Mouse (Mus musculus) adrenal gland, postnatal 36 days (tissue): ENCODE data around the gene Cmip. TPM values are rescaled to one million over a fixed set of nuclear protein-coding genes. Genes with fewer than 3 reads are reported as not detected.
A peak's percentile ranks its signal among the peaks of the same experiment; 100 is the strongest.

Experiments used
- DNase-seq, 2 experiments: peaks; one replicate each; pipeline ENCODE4 v3.0.0; 2021; ENCODE audit warnings: mixed read lengths in 1 of 2
- total RNA-seq, 2 experiments: library from RNA; stranded (reverse); gene quantifications; 2 replicates each; pipeline ENCODE4 v1.2.3; 2021

The Cmip gene
- total RNA-seq, 2 experiments from 2014 or later, result 122 to 129 TPM

- no peak for DNase-seq
Observed at GRCm38 (mm10) chr8:117464525-117464924, 207.7 kb downstream of the Cmip start.

DNA sequence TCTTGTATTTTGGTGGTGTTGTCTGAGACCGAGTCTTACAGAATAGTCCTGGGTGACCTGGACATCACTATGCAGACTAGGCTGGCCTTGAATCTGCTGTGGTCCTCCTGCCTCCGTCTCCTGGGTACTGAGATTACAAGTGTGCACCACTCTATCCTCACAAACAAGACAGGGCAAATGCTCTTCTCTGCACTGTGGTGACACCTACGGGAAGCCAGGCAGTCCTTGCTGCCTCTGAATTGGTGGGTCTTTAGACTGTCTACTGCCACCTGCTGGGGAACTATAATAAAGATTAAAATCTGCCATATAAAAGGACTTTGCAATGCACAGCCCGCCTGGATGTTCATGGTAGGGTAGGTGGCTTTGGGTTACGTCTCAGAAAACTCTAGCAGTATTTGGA is 208.4 kb downstream of the Cmip start:
- peak; percentile 60 to 73 for DNase-seq

GRCm38 (mm10) chr8:117467466-117467865 is 210.6 kb downstream of the Cmip start:
- DNase-seq, result no peak

GRCm38 (mm10) chr8:117469431-117470341 is 212.8 kb downstream of the Cmip start:
- DNase-seq, result no peak

DNA sequence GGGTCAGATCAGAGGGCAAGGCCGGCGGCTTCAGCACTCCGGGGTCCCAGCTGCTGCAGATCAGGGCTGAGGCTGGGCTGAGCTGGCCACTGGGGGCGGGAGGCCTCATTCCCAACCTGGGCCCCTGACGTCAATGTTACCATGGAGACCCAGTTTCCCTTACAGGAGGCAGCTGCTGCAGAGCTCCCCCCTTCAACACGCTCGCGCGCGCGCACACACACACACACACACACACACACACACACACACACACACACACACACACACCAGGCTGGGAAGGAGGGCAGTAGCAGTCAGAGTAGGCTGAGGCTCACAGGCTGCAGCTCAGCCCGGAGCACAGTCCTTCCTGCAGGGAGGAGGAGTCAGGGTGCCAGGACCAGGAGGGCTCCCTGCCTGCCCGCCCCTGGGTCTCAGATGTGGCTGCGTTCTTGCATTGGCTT is 213.5 kb downstream of the Cmip start:
- DNase-seq, result peak; percentile 74 to 78

GRCm38 (mm10) chr8:117471174-117471573 is 214.3 kb downstream of the Cmip start:
- DNase-seq, result peak; percentile 65 to 82

- no peak for DNase-seq
Observed at GRCm38 (mm10) chr8:117471655-117472054, 214.8 kb downstream of the Cmip start.

GRCm38 (mm10) chr8:117472332-117472731 is 215.5 kb downstream of the Cmip start:
- no peak for DNase-seq

GRCm38 (mm10) chr8:117474944-117475343 is 218.1 kb downstream of the Cmip start:
- DNase-seq, result peak; percentile 94 to 95

DNA sequence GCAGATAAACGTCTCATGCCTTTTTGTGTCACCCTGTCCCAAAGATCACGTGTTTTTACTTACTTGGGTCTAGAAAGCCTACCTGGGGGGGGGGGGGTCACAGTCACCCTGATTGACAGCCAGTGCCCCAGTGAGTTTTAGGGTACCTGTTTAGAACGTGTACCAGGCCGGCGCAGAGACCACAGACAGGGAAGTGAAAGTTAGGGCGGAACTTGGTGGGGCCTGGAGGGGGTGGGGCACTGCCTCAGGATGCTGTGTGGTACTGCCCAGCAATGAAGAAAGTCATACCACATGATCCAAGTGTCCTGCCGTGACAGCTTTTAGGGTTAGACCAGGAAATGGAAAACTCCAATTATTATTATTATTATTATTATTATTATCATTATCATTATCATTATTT is 219.0 kb downstream of the Cmip start:
- peak in 1 of 2 experiments; percentile 39 for DNase-seq

DNA sequence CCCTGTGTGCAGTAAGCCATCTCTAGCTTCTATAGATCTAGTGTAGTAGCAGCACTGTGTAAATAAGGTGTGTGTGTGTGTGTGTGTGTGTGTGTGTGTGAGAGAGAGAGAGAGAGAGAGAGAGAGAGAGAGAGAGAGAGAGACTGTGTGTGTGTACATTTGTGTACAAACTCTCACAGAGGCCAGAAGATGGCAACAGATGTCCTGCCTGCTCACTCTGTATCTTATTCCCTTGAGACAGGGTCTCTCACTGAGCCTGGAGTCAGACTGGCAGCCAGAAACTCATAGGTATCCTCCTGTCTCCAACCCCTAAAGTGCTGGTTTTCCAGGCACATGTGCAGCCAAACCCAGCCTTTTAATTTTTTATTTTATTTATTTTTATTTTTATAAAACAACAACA is 221.2 kb downstream of the Cmip start:
- DNase-seq, result no peak

DNA sequence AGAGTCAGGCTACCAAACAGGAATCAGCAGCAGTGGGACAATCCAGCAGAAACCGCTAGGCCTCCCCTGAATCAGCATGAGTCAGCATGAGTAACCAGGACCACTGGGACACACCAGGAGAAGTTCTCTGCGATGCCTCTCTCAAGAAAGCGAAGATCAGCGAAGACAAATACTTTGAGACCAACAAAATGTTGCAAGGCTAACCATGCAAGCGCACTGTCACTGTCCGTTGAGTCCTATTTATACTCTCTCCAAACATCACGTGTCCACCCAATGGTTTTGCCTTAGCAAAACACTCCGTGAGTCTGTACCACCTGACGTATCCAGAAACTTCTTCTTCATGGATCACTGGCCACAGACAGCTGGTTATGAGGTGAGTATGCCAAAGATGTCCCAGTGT is 223.1 kb downstream of the Cmip start:
- no peak for DNase-seq

- no peak for DNase-seq
Observed at GRCm38 (mm10) chr8:117480516-117480915, 223.7 kb downstream of the Cmip start.

- DNase-seq, result peak in 1 of 2 experiments; percentile 48
Observed at GRCm38 (mm10) chr8:117481830-117482229, 225.0 kb downstream of the Cmip start.

DNA sequence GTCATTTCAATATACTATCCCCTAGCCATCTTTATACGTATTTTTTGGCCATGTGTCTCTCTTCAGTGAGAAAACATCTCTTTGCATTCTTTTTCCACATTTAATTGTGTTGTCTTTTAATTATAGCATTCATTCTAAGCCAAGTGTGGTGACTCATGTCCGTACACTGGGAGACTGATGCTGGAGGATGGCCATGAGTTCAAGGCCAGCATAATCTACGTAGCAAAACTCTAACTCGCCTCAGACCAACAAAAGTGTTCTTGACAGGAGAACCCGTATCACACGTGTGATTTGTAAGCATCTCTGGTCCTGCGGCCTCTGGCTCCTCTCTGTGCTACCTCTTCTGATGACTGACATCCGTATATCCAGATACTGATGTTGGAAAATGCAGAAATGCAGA is 227.9 kb downstream of the Cmip start:
- DNase-seq, result peak; percentile 46 to 56

DNA sequence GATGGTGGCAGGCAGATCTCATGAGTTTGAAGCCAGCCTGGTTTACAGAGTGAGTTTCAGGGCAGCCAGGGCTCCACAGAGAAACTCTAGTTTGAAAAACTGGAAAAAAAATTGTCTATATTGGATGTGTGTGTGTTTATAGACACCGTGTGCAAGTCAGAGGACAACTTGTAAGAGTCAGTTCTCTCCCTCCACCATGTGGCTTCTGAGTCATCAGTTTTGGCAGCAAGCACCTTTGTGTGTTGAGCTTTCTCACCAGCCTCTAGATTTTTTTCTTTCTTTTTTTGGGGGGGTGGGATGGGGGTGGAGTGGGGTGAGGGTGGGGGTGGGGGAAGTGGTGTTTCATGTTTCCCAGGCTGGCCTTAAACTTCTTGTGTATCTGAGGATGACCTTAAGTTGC is 228.5 kb downstream of the Cmip start:
- peak; percentile 41 to 54 for DNase-seq

GRCm38 (mm10) chr8:117488246-117489005 is 231.6 kb downstream of the Cmip start:
- no peak for DNase-seq

GRCm38 (mm10) chr8:117493543-117493942 is 236.7 kb downstream of the Cmip start:
- no peak for DNase-seq

- no peak for DNase-seq
Observed at GRCm38 (mm10) chr8:117494874-117495273, 238.0 kb downstream of the Cmip start.

- DNase-seq, result peak; percentile 64 to 76
Observed at GRCm38 (mm10) chr8:117498179-117498914, 241.5 kb downstream of the Cmip start, which contains the start of gene Plcg2. TSS of gene Plcg2 (plus strand) at chr8:117498291.

DNA sequence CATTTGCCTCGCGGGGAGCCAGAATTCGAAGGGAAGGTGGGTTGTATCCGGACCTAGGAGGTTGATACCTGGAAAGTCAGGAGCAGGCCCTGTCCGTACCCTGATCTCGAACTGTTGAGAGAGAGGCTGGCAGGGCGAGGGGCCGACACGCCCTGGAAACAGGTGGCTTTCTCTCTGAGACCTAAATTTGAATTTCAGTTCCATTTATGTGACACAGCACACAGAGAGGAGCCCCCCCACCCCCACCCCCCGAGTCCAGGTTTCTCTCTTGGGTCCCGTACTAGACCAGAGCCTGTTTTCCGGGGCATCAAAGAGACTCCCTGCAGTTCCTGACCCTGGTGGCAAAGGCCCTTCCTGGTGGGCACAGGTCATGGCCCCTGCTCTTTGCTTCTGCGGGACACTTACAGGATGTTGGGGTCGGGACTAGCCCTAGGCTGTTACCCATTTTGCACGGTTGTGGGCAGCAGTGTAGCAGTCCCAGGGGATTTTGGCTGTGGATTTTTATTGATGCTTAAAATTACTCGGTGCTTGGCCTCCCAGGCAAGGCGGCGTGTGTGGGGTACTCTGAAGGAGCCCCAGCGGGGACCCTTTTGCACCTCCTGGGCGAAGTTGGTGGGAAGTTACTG is 242.2 kb downstream of the Cmip start:
- no peak for DNase-seq
